Mouse (Mus musculus): ENCODE results near the gene Trim21.
A peak's percentile ranks its signal among the peaks of the same experiment; 100 is the strongest.

The Trim21 gene

DNA sequence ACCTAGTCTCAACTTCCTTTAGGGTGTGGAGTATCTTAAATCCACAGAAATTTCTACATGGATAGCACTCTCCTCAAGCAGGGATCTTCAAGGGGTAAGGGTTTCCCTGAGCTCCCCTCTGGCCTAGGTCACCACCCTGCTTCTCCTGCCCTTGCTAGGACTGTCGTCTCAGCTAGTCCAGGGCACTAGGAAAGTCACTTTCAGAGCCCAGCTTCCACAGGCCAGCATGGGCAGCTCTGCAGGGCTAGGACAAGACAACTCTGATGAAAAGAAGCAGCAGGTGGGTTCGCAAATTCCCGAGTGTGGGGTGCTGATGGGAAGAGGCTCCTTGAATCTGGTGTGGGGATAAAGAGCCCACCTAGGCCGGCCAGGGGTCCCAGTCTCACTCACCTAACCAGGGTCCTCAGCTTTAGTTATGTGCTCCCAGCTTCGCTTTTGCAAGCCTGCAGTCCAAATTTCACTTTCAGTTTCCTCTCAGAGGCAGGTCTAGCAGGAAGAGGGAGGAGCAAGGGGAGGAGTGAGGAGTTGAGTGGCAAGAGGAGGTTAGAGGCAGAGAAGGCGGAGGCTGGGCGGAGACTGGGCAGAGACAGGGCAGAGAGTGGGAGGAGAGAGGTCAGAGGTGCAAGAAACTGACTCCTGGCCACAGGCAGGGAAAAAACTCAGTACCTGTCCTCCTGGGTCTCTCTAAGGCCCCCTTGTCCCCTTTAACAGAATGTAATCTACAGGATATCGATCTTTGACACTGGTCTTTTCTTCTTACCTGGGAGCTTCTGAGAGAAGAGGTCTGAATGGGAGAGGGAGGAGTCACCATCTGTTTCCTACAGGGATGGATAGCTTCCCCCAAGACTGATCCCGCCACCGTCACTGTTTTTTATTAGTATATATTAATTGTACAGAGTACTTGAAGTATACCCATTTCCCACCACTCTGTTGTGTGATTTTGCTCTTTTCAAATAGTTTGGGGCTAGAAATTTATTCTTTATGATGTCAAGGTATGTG lies at the start of gene Trim21:
Trim21 (minus strand) TSS at position 488 of the 999 bp plus-strand sequence.
- DNase-seq (ENCODE audit: low read depth, low spot score) = peak; percentile 92
- no peaks in the 10 kb centered on the region for H3K27me3 ChIP-seq (ENCODE audit: control insufficient read depth, insufficient read depth, low read length, poor library complexity, severe bottlenecking)

DNA sequence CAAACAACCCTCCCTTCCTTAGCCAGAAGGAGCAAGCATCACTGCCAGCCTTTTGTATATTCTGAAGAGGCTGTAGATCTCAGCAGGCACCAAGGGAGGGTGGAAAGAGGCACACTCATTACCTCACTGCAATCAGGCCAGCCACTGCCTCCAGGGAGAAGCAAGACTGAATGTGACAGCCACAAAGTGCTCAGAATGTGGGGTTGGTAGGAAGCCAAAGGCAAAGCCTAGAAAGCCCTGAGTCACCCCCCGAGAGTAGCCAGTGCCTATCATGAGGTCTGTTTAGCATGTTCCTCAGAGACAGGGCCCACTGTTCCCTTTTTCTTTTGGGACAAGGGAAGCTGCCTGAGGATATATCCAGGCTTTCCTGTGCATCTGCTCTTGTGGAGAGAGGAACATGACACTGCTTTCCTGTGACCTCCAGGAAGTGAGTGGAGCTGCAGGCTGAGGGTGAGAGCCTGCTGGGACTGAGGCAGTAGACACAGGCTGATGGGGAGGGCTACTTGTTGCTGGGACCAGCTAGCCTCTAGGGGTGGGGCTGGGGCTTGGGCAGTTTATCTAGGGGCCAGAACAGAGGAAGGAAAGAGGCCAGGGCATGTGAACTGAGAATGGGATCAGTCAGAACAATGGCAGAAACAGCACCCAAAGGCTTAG lies 32.2 kb upstream of the Trim21 start, which contains the start of gene Olfr552:
Olfr552 (plus strand) TSS at position 393 of the 654 bp plus-strand sequence.
- H3K27me3 ChIP-seq (ENCODE audit: control insufficient read depth, insufficient read depth, low read length, poor library complexity, severe bottlenecking) = no peaks in the 10 kb centered on the region
- no peaks in the 10 kb centered on the region for H3K36me3 ChIP-seq (ENCODE audit: control insufficient read depth, insufficient read depth, low read length, poor library complexity, severe bottlenecking)
- DNase-seq (ENCODE audit: low read depth, low spot score) = no peak

More for the DNA sequence above, at the start of gene Trim21:
- 0 out of 2 replicates have a peak, but pooled peaks cover 8% of the 10 kb centered on the region for H3K36me3 ChIP-seq (ENCODE audit: control insufficient read depth, insufficient read depth, low read length, poor library complexity, severe bottlenecking)

DNA sequence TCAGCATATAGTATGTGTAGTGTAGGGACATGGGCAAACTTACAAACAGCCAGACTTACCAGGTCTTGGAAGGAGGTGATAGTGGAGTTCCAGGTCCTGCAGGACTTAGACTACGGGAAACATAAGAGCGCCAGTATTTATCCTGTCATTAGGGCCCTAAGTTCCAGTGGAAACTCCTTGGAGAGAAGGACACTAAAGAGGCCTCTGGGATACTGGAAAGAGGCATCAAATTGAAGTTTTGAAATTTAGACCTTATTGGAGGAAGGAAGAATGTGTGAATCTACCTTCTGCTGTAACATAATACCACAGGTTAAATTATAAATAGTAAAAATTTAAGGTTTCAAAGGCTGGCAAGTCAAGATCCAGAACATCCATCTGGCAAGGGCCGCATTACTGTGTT lies 26.5 kb upstream of the Trim21 start, which contains the start of gene Olfr551:
Olfr551 (minus strand) TSS at position 101 of the 400 bp plus-strand sequence.
- no peaks in the 10 kb centered on the region for H3K27me3 ChIP-seq (ENCODE audit: control insufficient read depth, insufficient read depth, low read length, poor library complexity, severe bottlenecking)
- DNase-seq (ENCODE audit: low read depth, low spot score) = no peak
- H3K36me3 ChIP-seq (ENCODE audit: control insufficient read depth, insufficient read depth, low read length, poor library complexity, severe bottlenecking) = no peaks in the 10 kb centered on the region

DNA sequence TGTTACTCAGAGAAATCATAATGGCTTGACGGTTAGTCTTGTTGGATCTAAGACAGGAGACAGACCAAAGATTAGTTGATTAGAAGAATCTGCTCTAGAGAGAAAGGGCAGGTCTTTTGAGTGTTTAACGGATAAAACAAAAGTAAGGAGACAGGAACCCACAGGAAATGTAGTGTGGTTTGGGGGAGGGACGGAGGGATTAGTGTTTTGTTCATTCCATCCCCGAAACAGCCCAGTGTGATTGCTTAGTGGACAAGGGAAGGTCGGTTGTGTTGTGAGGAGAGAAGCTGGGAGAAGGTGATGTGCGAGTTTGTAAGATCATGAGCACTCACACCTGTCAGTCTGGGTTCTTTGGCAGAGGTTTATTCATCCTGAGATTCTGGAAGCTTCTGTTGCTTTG lies 10.7 kb upstream of the Trim21 start:
- no peaks in the 10 kb centered on the region for H3K36me3 ChIP-seq (ENCODE audit: control insufficient read depth, insufficient read depth, low read length, poor library complexity, severe bottlenecking)
- DNase-seq (ENCODE audit: low read depth, low spot score) = no peak
- no peaks in the 10 kb centered on the region for H3K27me3 ChIP-seq (ENCODE audit: control insufficient read depth, insufficient read depth, low read length, poor library complexity, severe bottlenecking)

DNA sequence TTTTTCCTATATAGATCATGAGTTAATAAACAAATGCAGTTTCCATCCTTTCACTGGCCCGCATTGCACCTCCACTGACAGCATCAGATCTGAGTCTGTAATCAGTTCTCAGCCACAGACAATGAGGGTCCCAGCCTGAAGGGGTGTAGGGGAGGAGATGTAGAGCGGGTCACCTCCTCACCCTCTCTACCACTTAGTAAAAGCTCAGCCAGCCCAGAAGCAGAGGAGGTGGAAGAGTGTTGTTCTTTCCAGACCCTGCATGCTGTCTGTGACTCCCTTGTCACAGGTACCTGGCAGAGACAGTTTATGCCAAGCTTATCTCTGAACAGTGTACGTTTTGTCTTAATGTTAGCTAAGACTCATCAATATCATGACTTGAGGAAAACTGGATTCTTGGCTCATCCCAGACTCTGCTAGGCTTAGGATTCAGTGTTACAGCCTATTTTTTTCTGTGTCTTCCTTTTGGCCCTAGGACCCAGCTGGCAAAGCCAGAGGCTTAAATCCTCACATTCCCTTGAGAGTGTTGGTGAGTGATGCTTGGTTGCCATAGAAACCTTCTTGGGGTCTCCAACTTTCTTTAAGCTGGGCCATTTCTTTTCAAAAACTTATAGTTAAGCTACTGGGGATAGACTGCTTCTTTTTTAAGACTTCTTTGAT lies 8.0 kb upstream of the Trim21 start:
- Histone ChIP-seq H3K36me3 (ENCODE audit: control insufficient read depth, insufficient read depth, low read length, poor library complexity, severe bottlenecking) (no peaks in the 10 kb centered on the region), H3K27me3 (ENCODE audit: control insufficient read depth, insufficient read depth, low read length, poor library complexity, severe bottlenecking) (no peaks in the 10 kb centered on the region)
- no peak for DNase-seq (ENCODE audit: low read depth, low spot score)

DNA sequence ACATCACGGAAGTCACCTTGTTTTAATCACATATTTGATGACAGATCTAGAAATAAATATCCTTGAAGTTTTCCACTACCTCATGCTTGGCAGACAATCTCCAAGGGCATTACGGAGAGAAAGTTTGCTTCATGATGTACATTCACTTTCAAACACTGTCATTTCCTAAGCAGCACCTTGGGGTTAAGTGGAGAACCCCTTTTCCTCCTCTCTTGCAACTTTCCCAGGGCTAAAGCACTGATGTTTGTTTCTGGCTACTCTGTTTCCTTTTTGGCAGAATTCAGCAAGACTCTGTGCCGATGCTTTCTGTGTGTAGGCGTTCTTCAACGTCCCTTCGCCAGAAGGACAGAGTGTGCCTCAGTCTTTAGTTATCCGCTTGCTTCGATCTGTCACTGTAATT lies 5.9 kb upstream of the Trim21 start, which contains the start of gene Olfr550:
Olfr550 (plus strand) TSS at position 301 of the 400 bp plus-strand sequence.
- Histone ChIP-seq H3K36me3 (ENCODE audit: control insufficient read depth, insufficient read depth, low read length, poor library complexity, severe bottlenecking) (no peaks in the 10 kb centered on the region), H3K27me3 (ENCODE audit: control insufficient read depth, insufficient read depth, low read length, poor library complexity, severe bottlenecking) (no peaks in the 10 kb centered on the region)
- no peak for DNase-seq (ENCODE audit: low read depth, low spot score)

DNA sequence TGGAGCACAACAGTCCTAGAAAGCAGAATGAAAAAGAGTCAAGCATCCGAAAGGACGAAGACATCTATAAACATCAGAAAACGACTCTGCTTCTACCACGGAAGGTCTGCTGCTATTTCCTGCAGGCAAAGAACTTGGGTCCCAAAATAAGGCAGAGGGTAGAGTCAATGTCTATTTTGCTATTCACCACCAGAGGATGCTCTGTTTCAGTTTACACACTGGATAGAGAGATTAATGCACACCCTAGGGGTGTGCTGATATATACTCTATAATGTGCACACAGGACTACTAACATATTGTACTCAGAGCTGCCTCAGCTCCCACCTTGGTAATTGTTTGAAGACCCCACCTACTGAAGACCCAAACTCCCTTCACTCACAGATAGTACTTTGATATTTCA lies 933 bp upstream of the Trim21 start:
- no peak for DNase-seq (ENCODE audit: low read depth, low spot score)
- no peaks in the 10 kb centered on the region for H3K27me3 ChIP-seq (ENCODE audit: control insufficient read depth, insufficient read depth, low read length, poor library complexity, severe bottlenecking)
- H3K36me3 ChIP-seq (ENCODE audit: control insufficient read depth, insufficient read depth, low read length, poor library complexity, severe bottlenecking) = 0 out of 2 replicates have a peak, but pooled peaks cover 3% of the 10 kb centered on the region

DNA sequence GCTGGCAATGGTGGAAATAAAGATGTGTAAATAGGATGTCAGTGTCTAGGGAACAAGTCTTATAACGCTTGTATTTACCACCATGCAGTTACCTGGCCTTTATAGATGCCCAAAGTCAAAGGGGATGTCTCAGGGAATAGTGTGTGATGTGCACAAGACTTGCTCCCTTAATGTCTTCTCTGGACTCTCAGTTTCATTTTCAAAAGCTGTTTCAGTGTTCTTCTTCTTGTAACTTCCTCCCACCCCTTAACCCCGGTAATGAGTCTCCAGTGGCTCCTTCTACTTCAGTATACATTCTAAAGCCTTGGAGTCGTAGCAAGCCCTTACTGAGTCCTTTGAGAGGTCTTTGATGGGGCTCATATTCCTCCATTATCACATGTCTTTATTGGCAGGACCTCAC lies 12.0 kb downstream of the Trim21 start:
- Histone ChIP-seq H3K36me3 (ENCODE audit: control insufficient read depth, insufficient read depth, low read length, poor library complexity, severe bottlenecking) (no peaks in the 10 kb centered on the region), H3K27me3 (ENCODE audit: control insufficient read depth, insufficient read depth, low read length, poor library complexity, severe bottlenecking) (no peaks in the 10 kb centered on the region)
- peak; percentile 26 for DNase-seq (ENCODE audit: low read depth, low spot score)

DNA sequence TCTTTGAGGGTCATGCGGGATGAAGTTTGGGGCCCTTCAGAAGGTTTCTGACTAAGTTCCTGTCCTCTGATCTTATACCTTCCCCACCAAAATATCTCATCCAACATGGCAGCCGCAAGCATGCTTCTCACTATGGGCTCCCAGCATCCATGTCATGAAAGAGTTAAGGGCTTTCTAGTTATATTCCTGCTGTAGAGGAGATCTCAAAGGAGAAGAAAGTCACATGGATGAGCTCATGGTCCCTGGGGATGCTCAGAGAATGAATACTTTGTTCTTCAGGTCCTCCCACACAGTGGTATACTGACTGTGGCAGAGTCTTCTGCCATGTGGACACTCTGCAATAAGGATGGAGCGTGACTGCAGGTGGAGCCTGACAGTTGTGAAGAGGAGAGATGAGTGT lies 15.7 kb downstream of the Trim21 start, which contains the start of gene Olfr549:
Olfr549 (plus strand) TSS at position 301 of the 400 bp plus-strand sequence.
- no peak for DNase-seq (ENCODE audit: low read depth, low spot score)
- Histone ChIP-seq H3K27me3 (ENCODE audit: control insufficient read depth, insufficient read depth, low read length, poor library complexity, severe bottlenecking) (no peaks in the 10 kb centered on the region), H3K36me3 (ENCODE audit: control insufficient read depth, insufficient read depth, low read length, poor library complexity, severe bottlenecking) (no peaks in the 10 kb centered on the region)

DNA sequence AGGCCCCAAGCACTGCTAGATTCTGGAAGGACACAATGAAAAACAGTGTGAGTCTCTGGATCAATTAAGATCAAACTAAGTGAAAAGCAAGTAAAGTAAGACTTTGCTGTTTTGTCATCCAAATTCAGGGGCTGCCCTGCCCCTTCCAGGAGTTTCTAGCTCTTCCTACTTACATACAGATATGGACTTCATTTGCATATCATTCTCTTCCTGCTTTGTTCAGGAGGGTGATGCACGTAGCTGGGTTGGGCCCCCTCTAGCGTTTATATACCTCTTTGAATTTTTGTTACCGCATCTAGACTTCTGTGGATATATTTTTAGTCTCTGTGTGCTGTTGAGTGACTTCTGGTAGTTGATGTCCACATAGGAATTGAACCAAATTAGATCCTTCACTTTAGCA lies 24.0 kb downstream of the Trim21 start:
- no peak for DNase-seq (ENCODE audit: low read depth, low spot score)
- Histone ChIP-seq H3K27me3 (ENCODE audit: control insufficient read depth, insufficient read depth, low read length, poor library complexity, severe bottlenecking) (no peaks in the 10 kb centered on the region), H3K36me3 (ENCODE audit: control insufficient read depth, insufficient read depth, low read length, poor library complexity, severe bottlenecking) (no peaks in the 10 kb centered on the region)

DNA sequence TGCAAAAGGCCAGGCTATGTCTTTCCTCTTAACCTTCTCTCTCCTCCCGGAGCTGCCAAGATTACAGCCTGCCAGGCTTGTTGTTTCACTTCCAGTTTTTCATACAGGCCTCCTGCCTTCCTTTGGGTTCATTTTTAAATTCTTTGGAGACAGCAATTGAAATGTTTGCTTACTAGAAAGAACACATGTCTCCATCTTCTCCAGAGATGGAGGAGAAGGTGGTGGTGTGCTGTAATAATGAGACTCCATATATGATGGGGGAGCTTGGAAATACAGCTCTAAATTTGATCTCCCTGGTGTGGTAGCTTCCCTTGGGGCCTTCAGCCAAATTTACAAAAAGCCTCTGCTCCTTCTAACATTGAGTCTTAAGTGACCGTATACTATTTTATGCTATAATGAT lies 24.7 kb downstream of the Trim21 start, which contains the start of gene Olfr548-ps1:
Olfr548-ps1 (plus strand) TSS at position 301 of the 400 bp plus-strand sequence.
- Histone ChIP-seq H3K27me3 (ENCODE audit: control insufficient read depth, insufficient read depth, low read length, poor library complexity, severe bottlenecking) (no peaks in the 10 kb centered on the region), H3K36me3 (ENCODE audit: control insufficient read depth, insufficient read depth, low read length, poor library complexity, severe bottlenecking) (no peaks in the 10 kb centered on the region)
- DNase-seq (ENCODE audit: low read depth, low spot score) = no peak

DNA sequence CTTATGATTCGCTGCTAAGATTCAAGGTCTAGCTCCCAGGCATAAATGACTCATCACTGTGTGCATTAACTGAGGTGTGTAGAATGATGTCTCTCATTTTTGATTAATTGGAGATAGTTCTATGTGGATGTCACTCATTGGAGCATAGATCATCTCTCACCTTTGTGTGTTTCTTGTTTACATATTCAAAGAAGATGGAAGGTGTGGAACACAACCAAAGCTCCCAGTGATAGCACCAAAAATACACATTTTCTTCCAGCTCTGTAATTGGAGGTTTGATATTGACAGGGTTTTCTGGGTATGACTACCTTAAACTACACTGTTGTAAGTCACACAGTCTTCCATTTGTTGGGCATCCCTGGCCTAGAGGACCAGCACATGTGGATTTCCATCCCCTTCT lies 30.8 kb downstream of the Trim21 start, which contains the start of gene Olfr547:
Olfr547 (plus strand) TSS at position 301 of the 400 bp plus-strand sequence.
- Histone ChIP-seq H3K27me3 (ENCODE audit: control insufficient read depth, insufficient read depth, low read length, poor library complexity, severe bottlenecking) (no peaks in the 10 kb centered on the region), H3K36me3 (ENCODE audit: control insufficient read depth, insufficient read depth, low read length, poor library complexity, severe bottlenecking) (no peaks in the 10 kb centered on the region)
- DNase-seq (ENCODE audit: low read depth, low spot score) = no peak

DNA sequence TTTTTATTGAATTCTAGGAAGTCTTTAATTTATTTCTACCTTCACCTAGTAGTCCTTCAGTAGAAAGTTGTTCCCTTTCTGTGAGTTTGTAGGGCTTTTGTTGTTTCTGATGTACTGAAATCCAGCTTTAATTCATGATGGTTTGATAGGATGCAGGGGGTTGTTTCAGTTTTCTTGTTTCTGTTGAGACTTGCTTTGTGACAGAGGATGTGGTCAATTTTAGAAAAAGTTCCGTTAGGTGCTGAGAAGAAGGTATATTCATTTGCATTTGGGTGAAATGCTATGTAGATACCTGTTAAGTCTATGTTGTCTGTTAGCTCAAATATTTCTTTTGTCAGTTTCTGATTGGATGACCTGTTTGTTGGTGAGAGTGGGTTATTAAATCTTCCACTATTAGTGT lies 36.2 kb downstream of the Trim21 start:
- H3K36me3 ChIP-seq (ENCODE audit: control insufficient read depth, insufficient read depth, low read length, poor library complexity, severe bottlenecking) = no peaks in the 10 kb centered on the region
- no peak for DNase-seq (ENCODE audit: low read depth, low spot score)
- no peaks in the 10 kb centered on the region for H3K27me3 ChIP-seq (ENCODE audit: control insufficient read depth, insufficient read depth, low read length, poor library complexity, severe bottlenecking)

DNA sequence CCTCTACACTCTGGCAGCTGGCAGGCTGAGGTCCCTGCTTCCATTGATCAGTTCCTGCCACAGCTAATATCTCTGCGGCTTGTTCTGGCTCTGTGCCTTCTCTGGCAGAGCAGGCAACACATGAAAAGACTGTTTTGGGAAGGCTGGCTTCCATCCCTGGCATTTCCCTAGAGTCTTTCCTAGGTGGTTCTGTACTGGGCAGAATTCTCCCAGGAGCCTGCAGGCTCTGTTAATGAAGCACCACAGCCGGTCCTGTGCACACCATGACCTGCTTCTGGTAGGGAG lies 48.3 kb downstream of the Trim21 start:
- no peaks in the 10 kb centered on the region for H3K27me3 ChIP-seq (ENCODE audit: control insufficient read depth, insufficient read depth, low read length, poor library complexity, severe bottlenecking)
- no peaks in the 10 kb centered on the region for H3K36me3 ChIP-seq (ENCODE audit: control insufficient read depth, insufficient read depth, low read length, poor library complexity, severe bottlenecking)
- no peak for DNase-seq (ENCODE audit: low read depth, low spot score)

Data from splenic B cell, adult 2 months (primary cell).